Mouse (Mus musculus) urinary bladder, adult 18-20 months (tissue): ENCODE results near the gene Elf4.

Source experiments
- DNase-seq, 2 experiments: peaks; one replicate each; pipeline ENCODE4 v3.0.0; 2022; ENCODE audit warnings: low spot score in 2 of 2, mixed read lengths in 2 of 2

Gene Elf4

GRCm38 (mm10) chrX:48462754-48463507 is at the start of gene Elf4:
Gene Elf4 (minus strand): TSS chrX:48463132.
- DNase-seq, result peak; percentile 46 to 50

DNA sequence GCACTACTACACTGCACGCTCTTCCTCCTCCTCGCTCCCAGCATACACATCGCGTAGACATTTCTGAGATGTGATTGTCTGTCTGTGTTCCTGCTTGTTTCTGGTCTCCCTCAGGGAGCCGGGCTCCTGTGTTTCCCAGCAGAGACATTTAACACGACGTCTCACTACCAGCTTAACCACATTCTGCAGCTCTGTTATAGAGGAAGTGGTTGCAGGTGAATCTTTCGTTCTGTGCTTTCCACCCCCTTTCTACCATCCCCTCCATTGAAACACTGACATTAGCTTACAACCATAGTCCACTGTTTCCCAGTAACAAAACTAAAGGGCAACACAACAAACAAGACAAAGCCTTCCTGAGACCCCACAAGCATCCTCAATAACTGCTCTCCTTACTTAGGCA is 30.8 kb upstream of the Elf4 start:
- no peak for DNase-seq

DNA sequence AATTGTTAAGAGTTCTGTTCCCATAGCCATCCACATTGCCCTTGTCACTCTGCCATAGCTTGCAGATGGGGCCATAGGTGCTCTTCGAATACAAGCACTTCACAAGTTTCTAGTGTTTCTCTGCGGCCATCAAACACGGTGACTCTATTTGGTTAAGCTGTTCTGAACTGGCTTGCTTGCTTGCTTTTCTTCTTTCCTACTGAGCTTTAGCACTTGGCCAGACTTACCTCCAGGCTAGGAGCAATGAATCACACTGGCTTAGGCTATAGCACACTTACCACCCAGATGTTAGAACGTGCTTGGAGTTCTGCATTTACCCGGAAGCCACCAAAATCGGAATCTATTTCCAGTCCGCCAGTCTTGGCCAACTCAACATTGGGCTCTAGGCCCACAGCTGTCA is 18.8 kb upstream of the Elf4 start:
- DNase-seq, result no peak

GRCm38 (mm10) chrX:48481095-48481494 is 18.2 kb upstream of the Elf4 start:
- DNase-seq, result no peak

- no peak for DNase-seq
Observed at GRCm38 (mm10) chrX:48467355-48467946, 4.5 kb upstream of the Elf4 start.

DNA sequence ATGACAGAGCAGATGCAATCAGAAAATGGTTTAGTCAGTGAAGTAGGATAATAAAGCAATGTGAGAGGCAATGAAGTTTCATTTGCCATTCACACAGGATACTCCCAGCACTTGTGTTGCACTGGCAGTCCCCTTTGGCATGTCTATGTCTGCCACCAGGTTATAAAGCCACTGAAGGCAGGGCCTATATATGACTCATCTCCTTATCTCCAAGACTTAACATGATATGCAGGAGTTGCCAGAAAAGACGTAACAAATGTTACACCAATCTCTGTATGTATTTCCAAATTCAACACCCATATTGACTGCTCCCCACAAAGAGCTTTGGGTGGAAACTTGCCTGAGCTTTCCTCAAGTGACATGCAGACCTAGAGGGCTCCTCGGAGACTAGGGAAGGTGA is 3.2 kb upstream of the Elf4 start:
- DNase-seq, result no peak

DNA sequence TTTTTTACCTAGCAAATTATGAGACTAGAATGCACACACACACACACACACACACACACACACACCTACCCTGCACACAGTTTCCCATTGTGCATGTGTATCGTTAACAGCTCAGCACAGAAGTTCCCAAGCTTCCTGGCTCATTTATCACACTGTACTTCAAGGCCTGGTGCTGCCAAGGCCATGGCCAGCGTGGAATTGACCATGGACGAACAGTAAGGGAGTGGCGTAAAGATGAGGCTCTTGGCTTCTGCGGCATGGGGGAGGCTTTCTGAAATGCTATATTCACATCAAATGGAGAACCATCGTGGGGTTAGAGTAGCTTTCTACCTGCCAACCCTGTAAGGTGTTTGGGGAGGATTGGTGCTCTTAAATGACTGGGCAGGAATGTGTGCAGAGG is 1.5 kb upstream of the Elf4 start:
- no peak for DNase-seq

GRCm38 (mm10) chrX:48463636-48464035 is 704 bp upstream of the Elf4 start:
- DNase-seq, result no peak

DNA sequence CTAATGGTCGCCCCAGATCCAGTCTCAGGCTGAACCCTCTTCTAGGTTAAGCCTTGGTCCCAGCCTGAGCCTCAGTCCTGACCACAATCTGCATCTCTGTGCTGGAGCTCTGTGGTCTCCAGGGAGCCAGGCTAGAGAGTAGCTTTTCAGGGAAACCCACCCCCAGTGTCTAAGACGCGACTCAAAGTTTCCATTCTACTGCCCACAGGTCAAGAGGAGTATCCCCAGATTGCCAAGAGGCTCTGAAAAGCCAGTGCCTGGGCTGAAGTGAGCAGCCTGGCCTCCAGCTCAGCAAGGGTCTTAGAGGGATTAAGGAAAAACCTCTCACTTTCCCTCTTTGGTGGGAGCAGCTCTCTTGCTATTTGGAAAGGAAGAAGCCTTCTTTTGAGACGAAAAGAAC is 635 bp downstream of the Elf4 start:
- DNase-seq, result no peak

GRCm38 (mm10) chrX:48461006-48461405 is 1.9 kb downstream of the Elf4 start:
- DNase-seq, result no peak

DNA sequence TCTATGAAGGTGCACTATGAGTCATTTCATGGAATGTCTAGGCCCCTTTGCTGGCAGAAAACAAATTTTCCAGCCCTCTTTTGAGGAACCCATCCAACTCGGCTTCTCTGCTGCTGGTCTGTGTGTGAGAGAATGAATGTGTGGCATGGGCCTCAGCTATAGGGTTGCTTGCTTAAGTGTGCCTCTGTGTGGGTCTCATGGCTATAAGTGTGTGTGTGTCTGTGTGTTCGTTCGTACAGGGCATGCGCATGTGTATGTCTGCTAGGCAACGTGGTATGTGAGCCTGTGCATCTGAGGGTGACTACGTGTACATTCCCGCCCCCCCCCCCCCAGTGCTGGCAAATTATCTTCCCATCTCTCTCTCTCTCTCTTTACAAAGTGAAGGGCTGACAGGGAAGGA is 2.4 kb downstream of the Elf4 start:
- no peak for DNase-seq

DNA sequence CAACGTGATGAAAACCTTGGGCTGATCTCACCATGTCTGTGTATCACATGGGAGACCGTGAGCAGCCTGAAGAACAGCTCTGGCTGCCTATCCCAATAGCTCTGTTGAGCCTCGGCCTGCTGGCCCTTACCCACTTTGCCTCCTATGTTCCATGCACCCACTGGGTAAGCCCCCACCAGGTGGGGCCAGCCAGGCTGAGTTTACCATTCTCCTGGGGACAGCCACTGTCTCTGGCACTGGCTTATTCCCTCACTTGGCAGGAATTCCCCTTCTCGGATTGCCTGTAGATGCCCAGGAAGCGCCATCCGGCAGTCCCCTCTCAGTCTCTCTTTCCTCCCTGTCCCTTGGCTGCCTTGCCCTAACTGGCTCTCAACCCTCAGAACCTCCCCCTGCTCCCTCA is 6.0 kb downstream of the Elf4 start:
- DNase-seq, result no peak

DNA sequence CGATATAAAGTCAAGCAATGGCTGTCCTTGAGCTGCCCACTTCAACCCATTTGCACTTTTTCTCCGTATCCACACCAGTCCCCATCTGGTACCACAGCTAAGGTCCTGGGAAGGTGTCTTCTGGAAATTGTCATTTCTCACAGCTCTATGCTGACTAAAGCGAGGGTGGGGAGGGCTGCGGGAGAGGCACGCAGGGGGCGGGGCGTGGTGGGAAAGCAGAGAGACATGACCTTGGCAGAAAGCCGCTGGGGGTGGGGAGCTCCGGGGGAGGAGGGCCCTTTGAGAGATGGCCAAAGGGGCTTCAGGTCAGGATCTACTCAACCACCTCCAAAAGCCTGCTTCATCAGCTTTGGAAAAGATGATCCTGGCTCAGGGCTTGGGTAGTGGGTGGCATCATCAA is 7.9 kb downstream of the Elf4 start:
- no peak for DNase-seq

DNA sequence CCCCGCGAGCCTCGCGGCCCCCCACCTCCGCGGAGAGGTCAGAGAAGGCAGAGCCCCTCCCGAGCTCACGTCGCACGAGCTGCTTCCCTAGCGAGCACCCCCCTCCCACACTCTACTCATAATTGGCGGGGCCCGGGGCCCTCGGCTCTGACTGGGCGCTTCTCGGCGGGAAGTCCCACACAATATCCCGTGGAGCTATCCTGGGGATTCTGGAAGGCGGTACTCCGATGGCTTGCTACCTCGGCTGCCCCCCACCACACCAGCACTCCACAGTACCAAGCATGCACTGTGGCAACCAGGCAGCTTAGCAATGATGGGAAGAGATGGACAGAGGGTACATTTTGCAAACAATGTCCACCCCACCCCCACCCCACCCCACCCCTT is 8.4 kb downstream of the Elf4 start:
- DNase-seq, result no peak

- peak; percentile 48 to 76 for DNase-seq
Observed at GRCm38 (mm10) chrX:48453736-48454494, 9.0 kb downstream of the Elf4 start.

DNA sequence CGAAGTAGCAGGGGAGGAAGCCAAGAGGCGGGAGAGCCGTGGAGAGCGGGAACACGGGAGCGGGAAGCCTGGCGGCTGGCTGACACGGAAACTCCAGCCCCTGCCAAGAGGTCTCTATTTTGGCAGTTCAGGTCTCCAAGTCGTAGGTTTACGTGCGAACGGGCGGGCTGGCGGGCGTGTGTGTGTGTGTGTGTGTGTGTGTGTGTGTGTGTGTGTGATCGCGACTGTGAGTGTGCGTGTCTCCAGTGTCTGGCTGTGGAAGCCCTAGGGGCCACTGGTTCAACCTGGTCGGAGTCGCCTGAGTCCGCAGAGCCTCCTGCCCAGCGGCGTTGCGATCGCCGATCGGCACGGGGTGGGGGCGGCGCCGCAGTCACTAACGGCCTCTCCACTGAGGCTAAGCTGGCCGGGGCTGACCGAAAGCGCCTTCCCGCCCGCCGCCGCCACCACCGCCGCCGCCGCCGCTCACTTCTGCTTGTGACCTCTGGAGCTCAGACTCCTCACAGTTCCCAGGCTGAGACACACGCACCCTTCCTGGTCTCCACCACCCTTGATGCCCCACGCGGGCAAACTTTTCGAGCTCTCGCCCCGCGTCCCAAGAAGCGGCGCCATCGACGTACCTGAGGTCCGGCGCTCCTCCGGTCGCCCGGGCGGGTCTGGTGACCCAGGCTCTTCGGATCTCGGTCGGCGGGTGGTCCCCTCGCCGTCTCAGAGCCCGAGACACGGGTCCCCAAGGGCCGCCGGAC is 9.8 kb downstream of the Elf4 start:
- peak in 1 of 2 experiments; percentile 45 for DNase-seq

GRCm38 (mm10) chrX:48452231-48452890 is 10.6 kb downstream of the Elf4 start:
- no peak for DNase-seq

DNA sequence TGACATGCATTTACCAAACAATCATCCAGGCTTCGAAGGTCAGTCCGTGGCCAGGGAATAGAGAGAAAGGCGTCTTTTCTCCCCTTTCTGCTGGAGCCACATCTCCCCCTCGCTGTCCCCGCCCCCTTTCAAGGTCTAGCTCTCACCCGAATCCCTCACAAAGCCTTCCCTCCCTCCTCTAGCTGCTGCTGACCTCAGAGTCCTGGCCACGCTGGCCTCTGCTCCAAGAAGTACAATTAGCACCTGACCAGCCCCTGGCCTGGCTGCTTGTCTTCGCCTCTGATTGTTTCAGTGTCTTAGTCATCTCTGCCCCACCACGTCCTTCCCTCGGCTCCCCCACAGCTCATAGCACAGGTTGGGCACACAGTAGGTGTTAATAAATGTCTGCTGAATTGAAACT is 13.3 kb downstream of the Elf4 start:
- DNase-seq, result no peak

DNA sequence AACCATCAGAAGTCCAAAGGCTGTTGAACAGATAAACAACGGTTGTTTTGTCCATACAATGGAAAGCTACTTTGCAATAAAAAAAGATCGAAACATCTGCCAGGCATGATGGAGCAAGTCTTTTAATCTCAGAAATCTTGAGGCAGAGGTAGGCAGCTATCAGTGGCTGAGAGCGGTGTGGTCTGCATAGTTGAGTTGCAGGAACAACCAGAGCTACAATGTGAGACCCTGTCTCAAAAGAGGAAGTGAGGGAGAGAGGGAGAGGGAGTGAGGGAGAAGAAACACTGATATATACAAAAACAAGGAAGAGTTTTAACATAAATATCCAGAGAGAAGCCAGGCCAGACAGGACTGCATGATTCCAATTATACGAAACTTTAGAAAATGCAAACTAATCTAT is 18.3 kb downstream of the Elf4 start:
- no peak for DNase-seq

GRCm38 (mm10) chrX:48441954-48442353 is 21.0 kb downstream of the Elf4 start:
- no peak for DNase-seq

DNA sequence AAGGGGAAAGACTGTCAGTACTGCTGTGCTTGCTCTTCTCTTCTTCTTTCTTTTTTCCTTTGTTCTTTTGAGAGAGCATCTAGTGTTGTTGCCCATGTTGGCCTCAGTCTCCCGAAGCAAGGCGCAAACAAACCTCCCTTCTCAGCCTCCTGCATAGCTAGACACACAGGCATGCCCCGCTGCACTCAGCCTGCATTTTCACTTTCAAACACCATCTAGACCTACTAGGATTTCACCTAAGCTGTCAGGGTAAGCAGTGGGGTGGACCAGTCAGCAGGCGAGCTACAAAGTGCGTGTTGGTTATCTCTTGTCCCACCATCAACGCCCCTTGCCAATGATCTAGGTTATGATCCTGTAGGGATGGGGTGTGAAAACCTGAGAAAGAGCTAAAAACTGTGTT is 21.4 kb downstream of the Elf4 start:
- no peak for DNase-seq

DNA sequence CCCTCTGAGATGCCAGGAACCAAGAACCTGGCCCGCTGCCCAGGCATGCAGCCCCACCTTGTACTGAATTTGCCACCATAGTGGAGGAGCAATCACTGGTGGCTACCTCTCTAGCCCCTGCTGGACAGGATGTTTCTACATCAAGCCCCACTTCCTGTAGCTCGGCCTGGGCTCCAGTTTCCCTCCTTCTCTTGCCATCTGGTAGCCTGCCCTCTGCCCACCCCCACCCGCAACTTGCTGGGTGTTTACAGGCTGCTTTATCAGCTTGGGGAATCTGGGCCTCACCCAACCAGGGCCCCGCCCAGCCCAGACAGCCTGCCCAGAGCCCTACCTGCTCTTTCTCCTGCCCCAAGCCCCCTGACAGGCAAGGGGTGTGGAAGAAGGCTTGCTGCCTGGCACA is 23.9 kb downstream of the Elf4 start:
- DNase-seq, result peak; percentile 33 to 44
